Mouse (Mus musculus): ENCODE measurements around the gene Pld2. TPM values are rescaled to one million over a fixed set of nuclear protein-coding genes. Genes with fewer than 3 reads are reported as not detected.

Pld2 gene
- polyA plus RNA-seq (2015; fragmentation: Illumina TruSeq; extraction: RNeasy Lipid Tissue Mini Kit (QIAGEN cat#74804); ENCODE audit: insufficient read depth, low read depth, low replicate concordance): 6.0 TPM

GRCm38 (mm10) chr11:70539877-70540587 is at the start of gene Pld2:
Pld2 (plus strand) TSS chr11:70540064.

GRCm38 (mm10) chr11:70504970-70505369 is 34.9 kb upstream of the Pld2 start, which contains the start of gene Tm4sf5:
Tm4sf5 (plus strand) TSS chr11:70505244.

GRCm38 (mm10) chr11:70514288-70514687 is 25.6 kb upstream of the Pld2 start, which contains the start of gene Vmo1:
Vmo1 (minus strand) TSS chr11:70514616.

GRCm38 (mm10) chr11:70518923-70519322 is 20.9 kb upstream of the Pld2 start, which contains the start of gene Gltpd2:
Gltpd2 (plus strand) TSS chr11:70519196.

GRCm38 (mm10) chr11:70525184-70525678 is 14.6 kb upstream of the Pld2 start, which contains the start of gene Psmb6:
Psmb6 (plus strand) TSS chr11:70525367.

GRCm38 (mm10) chr11:70532839-70533238 is 7.0 kb upstream of the Pld2 start, which contains the start of gene Gm40193:
Gm40193 (minus strand) TSS chr11:70532939.

GRCm38 (mm10) chr11:70562287-70562994 is 22.6 kb downstream of the Pld2 start, which contains the start of gene Mink1:
Mink1 (plus strand) TSS chr11:70562881.

Other genes with a start within 250 kb of the Pld2 start
- not detected for gene Alox12e, start 217.4 kb upstream of the Pld2 start, polyA plus RNA-seq (2015; fragmentation: Illumina TruSeq; extraction: RNeasy Lipid Tissue Mini Kit (QIAGEN cat#74804); ENCODE audit: insufficient read depth, low read depth, low replicate concordance)
- gene Alox15, start 188.0 kb upstream of the Pld2 start, polyA plus RNA-seq (2015; fragmentation: Illumina TruSeq; extraction: RNeasy Lipid Tissue Mini Kit (QIAGEN cat#74804); ENCODE audit: insufficient read depth, low read depth, low replicate concordance): 2.8 TPM
- 4.6 TPM for gene Pelp1, start 130.0 kb upstream of the Pld2 start, polyA plus RNA-seq (2015; fragmentation: Illumina TruSeq; extraction: RNeasy Lipid Tissue Mini Kit (QIAGEN cat#74804); ENCODE audit: insufficient read depth, low read depth, low replicate concordance)
- gene Arrb2, start 107.4 kb upstream of the Pld2 start, polyA plus RNA-seq (2015; fragmentation: Illumina TruSeq; extraction: RNeasy Lipid Tissue Mini Kit (QIAGEN cat#74804); ENCODE audit: insufficient read depth, low read depth, low replicate concordance): 29.3 TPM
- 6.4 TPM for gene Med11, start 88.1 kb upstream of the Pld2 start, polyA plus RNA-seq (2015; fragmentation: Illumina TruSeq; extraction: RNeasy Lipid Tissue Mini Kit (QIAGEN cat#74804); ENCODE audit: insufficient read depth, low read depth, low replicate concordance)
- gene Zmynd15, start 80.6 kb upstream of the Pld2 start, polyA plus RNA-seq (2015; fragmentation: Illumina TruSeq; extraction: RNeasy Lipid Tissue Mini Kit (QIAGEN cat#74804); ENCODE audit: insufficient read depth, low read depth, low replicate concordance): 0.70 TPM
- gene Cxcl16, start 80.1 kb upstream of the Pld2 start, polyA plus RNA-seq (2015; fragmentation: Illumina TruSeq; extraction: RNeasy Lipid Tissue Mini Kit (QIAGEN cat#74804); ENCODE audit: insufficient read depth, low read depth, low replicate concordance): 4.3 TPM
- gene Tm4sf5, start 34.8 kb upstream of the Pld2 start, polyA plus RNA-seq (2015; fragmentation: Illumina TruSeq; extraction: RNeasy Lipid Tissue Mini Kit (QIAGEN cat#74804); ENCODE audit: insufficient read depth, low read depth, low replicate concordance): 0.89 TPM
- gene Vmo1, start 25.4 kb upstream of the Pld2 start, polyA plus RNA-seq (2015; fragmentation: Illumina TruSeq; extraction: RNeasy Lipid Tissue Mini Kit (QIAGEN cat#74804); ENCODE audit: insufficient read depth, low read depth, low replicate concordance): not detected
- gene Gltpd2, start 20.9 kb upstream of the Pld2 start, polyA plus RNA-seq (2015; fragmentation: Illumina TruSeq; extraction: RNeasy Lipid Tissue Mini Kit (QIAGEN cat#74804); ENCODE audit: insufficient read depth, low read depth, low replicate concordance): not detected
- gene Psmb6, start 14.7 kb upstream of the Pld2 start, polyA plus RNA-seq (2015; fragmentation: Illumina TruSeq; extraction: RNeasy Lipid Tissue Mini Kit (QIAGEN cat#74804); ENCODE audit: insufficient read depth, low read depth, low replicate concordance): 69.1 TPM
- not detected for gene Gm40193, start 7.1 kb upstream of the Pld2 start, polyA plus RNA-seq (2015; fragmentation: Illumina TruSeq; extraction: RNeasy Lipid Tissue Mini Kit (QIAGEN cat#74804); ENCODE audit: insufficient read depth, low read depth, low replicate concordance)
- 17.6 TPM for gene Mink1, start 22.8 kb downstream of the Pld2 start, polyA plus RNA-seq (2015; fragmentation: Illumina TruSeq; extraction: RNeasy Lipid Tissue Mini Kit (QIAGEN cat#74804); ENCODE audit: insufficient read depth, low read depth, low replicate concordance)
- gene 4930544D05Rik, start 75.8 kb downstream of the Pld2 start, polyA plus RNA-seq (2015; fragmentation: Illumina TruSeq; extraction: RNeasy Lipid Tissue Mini Kit (QIAGEN cat#74804); ENCODE audit: insufficient read depth, low read depth, low replicate concordance): not detected
- not detected for gene Chrne, start 79.2 kb downstream of the Pld2 start, polyA plus RNA-seq (2015; fragmentation: Illumina TruSeq; extraction: RNeasy Lipid Tissue Mini Kit (QIAGEN cat#74804); ENCODE audit: insufficient read depth, low read depth, low replicate concordance)
- gene Gp1ba, start 99.1 kb downstream of the Pld2 start, polyA plus RNA-seq (2015; fragmentation: Illumina TruSeq; extraction: RNeasy Lipid Tissue Mini Kit (QIAGEN cat#74804); ENCODE audit: insufficient read depth, low read depth, low replicate concordance): not detected
- gene Rnf167, start 107.2 kb downstream of the Pld2 start, polyA plus RNA-seq (2015; fragmentation: Illumina TruSeq; extraction: RNeasy Lipid Tissue Mini Kit (QIAGEN cat#74804); ENCODE audit: insufficient read depth, low read depth, low replicate concordance): 37.6 TPM
- gene Slc25a11, start 107.4 kb downstream of the Pld2 start, polyA plus RNA-seq (2015; fragmentation: Illumina TruSeq; extraction: RNeasy Lipid Tissue Mini Kit (QIAGEN cat#74804); ENCODE audit: insufficient read depth, low read depth, low replicate concordance): 17.3 TPM
- gene Pfn1, start 114.6 kb downstream of the Pld2 start, polyA plus RNA-seq (2015; fragmentation: Illumina TruSeq; extraction: RNeasy Lipid Tissue Mini Kit (QIAGEN cat#74804); ENCODE audit: insufficient read depth, low read depth, low replicate concordance): 118 TPM
- gene Eno3, start 117.1 kb downstream of the Pld2 start, polyA plus RNA-seq (2015; fragmentation: Illumina TruSeq; extraction: RNeasy Lipid Tissue Mini Kit (QIAGEN cat#74804); ENCODE audit: insufficient read depth, low read depth, low replicate concordance): 16.0 TPM
- 17.9 TPM for gene Spag7, start 129.4 kb downstream of the Pld2 start, polyA plus RNA-seq (2015; fragmentation: Illumina TruSeq; extraction: RNeasy Lipid Tissue Mini Kit (QIAGEN cat#74804); ENCODE audit: insufficient read depth, low read depth, low replicate concordance)
- gene Camta2, start 148.0 kb downstream of the Pld2 start, polyA plus RNA-seq (2015; fragmentation: Illumina TruSeq; extraction: RNeasy Lipid Tissue Mini Kit (QIAGEN cat#74804); ENCODE audit: insufficient read depth, low read depth, low replicate concordance): 9.5 TPM
- 2.5 TPM for gene Inca1, start 160.1 kb downstream of the Pld2 start, polyA plus RNA-seq (2015; fragmentation: Illumina TruSeq; extraction: RNeasy Lipid Tissue Mini Kit (QIAGEN cat#74804); ENCODE audit: insufficient read depth, low read depth, low replicate concordance)
- gene Kif1c, start 160.5 kb downstream of the Pld2 start, polyA plus RNA-seq (2015; fragmentation: Illumina TruSeq; extraction: RNeasy Lipid Tissue Mini Kit (QIAGEN cat#74804); ENCODE audit: insufficient read depth, low read depth, low replicate concordance): 13.3 TPM
- gene Zfp3, start 224.1 kb downstream of the Pld2 start, polyA plus RNA-seq (2015; fragmentation: Illumina TruSeq; extraction: RNeasy Lipid Tissue Mini Kit (QIAGEN cat#74804); ENCODE audit: insufficient read depth, low read depth, low replicate concordance): 1.4 TPM

Data from pancreas, adult 10 weeks (tissue).